Mouse (Mus musculus): ENCODE results near the gene Ano6.

Gene Ano6

DNA sequence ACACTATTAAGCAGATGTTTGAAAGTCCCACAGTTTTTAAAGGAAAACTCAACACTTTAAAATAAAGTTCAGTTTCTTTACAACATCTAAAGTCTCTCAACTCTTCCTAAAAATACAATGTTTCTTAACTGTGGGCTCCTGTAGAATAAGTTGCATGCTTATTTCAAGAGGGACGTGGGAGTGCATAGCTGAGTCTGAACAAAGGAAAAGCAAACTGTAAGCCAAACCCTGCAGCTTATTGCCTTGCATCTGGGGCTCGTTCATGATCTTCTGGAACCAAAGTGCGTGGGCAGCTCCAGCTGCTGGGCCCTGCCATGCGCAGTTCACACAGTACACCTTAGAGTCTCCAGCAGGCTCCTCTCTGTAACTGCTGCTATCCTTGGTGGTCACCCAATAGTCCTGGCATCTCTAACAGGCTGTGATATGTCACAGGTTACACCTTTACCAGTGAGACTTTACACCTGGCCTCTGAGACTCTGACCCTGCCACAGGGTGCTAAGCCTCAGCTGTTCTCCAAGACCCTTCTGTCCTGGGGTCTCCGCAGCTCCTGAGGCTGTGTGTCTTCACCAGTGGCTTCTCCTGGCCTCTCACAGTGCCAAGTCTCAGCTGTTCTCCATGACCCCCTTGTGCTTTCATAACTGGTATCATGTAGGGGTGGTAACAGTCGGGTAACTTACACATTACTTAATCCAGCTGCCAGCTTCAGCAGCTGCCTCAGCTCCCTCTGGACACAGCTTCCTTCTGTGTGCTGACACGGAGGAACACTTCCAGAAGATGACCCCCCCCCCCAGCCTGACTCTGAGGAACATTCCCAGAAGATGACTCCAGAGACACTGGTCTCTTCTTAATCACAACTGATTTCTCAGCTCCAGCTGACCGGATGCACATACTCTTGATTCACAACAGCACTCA, 66.3 kb downstream of the Ano6 start:
- CTCF ChIA-PET = interaction anchor here (0.7 kb wide), 1 partner anchor 100 kb away, joined by 4 read pairs; no protein-coding TSS in a partner anchor

DNA sequence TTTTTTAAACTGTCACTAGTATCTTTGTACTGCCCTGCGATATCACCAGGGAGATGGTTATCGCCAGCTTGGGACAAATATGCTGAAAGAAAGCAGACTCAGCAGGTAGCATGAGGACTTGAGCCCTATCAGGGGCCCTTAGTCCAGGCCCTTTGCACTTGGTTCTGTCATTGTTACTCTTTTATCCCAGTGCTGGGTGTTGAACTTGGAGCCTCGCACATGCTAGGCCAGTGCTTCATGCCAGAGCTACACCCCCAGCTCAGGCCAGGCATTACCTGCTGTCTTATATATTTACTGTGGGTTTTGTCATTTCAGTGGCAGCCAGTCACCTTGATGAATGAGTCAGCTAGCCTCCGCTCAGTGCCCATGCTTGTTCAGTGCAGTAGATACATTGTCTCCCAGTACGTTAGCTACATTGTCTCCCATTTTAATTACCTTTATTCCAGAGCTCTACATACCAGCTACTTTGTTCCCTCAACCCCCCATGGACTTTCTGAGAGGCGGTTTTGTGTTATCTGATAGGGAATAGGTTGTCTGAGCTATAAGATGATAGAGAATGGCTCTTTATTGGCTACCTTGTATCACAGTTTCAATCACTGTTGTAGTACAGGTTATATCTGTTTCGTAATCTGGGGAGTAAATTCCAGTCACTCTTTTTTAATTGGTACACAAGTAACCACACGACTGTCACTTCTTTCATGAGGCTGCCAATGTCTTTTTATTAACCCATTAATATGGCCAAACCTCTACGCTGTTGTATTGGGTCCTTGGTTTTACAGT, 68.4 kb downstream of the Ano6 start:
- CTCF ChIA-PET = no interaction called here

DNA sequence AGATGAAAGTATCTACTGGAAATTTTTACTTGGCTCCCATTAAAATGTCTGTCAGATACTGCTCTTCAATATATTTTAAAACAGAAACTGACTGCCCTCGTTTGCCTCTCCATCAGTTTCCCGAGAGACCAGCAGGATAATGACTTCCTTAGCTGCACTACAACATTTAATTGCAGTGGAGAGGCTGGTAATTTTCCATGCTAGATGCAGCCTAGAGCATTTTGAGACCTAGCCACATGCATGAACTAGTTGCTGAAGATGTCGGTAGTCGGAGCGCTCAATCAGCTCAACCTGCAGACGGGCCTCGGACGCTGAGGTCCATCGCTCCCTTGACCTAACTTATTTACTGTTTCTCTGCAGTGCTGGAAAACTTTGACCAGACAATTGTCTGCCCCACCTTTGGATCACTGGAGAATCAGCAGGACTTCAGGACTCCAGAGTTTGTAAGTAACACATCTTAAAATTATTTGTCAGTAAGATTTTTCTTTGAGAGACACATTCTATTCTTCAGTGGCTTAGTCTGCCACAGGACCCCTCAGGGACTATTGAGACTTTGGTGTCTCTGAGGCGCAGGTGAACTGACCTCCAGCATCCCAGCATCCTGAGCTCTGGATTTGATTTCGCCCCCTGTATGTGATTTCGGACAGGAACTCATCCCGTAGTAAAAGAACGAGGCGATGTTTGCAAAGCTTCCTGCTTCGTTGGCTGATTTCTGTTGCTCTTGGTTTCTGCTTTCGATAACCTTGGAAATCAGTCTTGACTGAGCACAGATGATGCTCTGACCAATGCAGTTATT, 73.4 kb downstream of the Ano6 start:
- CTCF ChIA-PET = no interaction called here

DNA sequence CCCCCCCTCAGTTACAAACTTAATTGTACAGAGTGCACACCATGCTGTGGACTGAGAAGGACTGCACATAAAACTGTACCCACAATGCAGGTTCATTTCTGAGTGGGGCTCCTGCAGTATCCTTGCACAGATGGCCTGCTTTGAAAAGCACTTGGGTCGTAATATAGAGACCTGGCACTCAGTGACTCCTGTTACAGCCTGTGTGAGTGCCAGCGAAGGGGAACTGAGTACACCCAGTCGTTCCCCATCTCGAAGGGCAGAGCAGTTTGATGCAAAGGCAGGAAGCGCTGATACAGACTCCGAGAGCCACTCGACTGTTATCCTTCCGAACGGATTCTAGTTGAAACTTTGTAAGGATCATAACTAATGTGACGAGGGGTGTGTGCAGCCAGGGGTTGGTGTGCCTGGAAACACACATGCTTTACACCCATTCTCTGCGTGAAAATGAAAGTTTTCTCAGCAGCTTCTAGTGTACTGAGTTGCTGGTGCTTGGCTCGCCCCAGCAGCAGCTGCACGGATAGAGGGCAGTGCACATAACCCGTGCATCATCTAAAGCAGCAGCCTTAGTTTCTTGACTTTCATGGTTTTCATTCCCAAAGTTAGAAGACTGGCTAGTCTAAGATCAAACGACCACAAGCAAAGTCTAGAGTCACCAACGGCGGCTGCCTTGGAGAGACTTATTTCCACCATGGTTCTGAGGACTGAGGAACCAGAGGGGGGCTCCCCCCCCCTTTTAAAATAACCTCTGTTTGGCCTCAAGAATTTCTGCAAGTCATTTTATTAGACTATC, 74.9 kb downstream of the Ano6 start:
- CTCF ChIA-PET = no interaction called here

DNA sequence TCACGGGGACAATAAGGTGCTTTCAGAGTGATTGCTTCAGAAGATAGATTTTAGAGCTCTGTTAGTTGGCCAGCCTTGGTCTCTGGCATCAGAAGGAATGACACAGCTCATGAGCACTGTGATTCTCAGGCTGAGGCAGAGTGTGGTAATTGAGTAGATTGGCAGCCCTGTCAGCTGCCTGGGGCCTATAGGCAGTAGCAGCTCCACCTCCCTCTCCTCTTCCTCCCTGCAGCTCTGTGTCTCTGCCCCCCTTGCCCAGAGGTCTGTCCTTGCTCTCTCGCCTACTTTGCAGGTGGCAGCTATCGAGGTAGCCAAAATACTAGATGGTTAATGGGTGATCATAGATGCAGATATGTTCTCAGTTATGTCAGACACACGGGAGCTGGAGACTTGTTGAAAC, 77.5 kb downstream of the Ano6 start:
- CTCF ChIA-PET = no interaction called here

DNA sequence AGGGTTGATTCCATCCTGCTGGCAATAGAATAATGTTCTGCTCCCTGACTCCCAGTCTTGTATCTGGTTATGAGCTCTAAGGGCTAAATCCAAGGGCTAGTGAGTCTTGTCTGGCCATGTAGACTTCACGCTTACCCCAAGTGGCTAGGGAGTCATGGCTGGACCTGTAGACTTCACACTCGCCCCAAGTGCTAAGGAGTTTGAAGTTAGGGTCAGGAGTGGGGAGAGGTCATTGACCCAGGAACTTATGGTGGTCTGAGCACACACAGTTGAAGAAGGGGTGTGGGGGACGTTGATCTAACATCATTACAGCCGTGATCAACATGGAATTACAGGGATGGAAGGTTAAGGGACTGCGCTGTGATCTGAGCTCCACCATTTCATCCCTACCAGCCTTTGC, 79.0 kb downstream of the Ano6 start:
- CTCF ChIA-PET = interaction anchor here (0.6 kb wide), 1 partner anchor 96 kb away, joined by 3 read pairs; no protein-coding TSS in a partner anchor

DNA sequence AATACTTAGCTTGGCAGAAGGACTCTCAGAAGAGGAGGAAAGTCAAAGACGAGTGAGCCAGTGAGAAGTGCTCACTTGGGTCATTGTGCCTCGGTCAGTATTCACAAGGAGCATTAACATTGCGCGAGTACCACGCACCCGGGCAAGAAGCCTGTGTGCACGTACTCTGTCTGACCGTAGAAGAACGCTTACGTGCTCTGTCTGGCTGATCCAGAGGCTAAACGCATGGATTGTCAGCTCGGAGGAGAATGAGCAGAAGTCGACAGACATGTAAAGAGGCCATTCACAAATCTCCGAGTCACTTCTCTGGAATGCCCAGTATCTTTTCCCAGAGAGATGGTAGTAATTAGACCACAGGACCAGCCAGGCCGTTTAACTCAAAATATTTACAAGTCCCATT, 81.0 kb downstream of the Ano6 start:
- CTCF ChIA-PET = no interaction called here

DNA sequence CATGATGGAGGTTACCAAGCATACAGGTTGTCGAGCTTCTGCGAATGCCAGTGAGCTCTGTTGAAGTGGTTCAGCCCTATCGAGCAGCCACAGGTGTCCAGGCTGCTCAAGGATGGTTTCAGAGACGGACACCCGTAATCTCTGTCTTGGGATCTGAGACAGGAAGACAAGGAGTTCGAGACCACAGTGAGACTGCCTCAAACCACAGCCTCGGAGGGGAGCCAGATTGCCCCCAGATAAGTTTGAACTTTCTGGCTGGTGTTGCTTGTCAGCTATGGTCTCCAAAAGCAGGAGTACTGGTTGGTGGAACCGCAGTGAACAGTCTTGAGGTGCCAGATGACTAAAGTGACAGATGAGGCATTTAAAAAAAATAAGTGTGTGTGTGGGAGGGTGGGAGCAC, 81.8 kb downstream of the Ano6 start:
- CTCF ChIA-PET = no interaction called here

DNA sequence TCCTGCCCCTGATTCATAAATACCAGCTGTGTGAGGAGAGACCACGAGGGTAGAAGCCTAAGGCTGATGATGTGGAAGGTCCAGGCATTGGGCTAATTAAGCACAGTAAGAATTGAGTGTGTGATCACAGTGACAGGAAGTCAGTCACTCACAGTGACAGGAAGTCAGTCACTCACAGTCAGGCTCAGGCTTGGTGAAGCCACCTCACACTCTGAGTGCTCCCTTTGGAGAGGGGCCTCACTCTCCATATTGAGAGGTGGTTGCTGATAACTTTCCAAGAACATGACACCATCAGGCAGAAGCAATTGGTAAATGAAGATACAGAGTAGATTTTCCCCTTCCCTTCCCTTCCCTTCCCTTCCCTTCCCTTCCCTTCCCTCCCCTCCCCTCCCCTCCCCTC, 82.6 kb downstream of the Ano6 start:
- CTCF ChIA-PET = no interaction called here

DNA sequence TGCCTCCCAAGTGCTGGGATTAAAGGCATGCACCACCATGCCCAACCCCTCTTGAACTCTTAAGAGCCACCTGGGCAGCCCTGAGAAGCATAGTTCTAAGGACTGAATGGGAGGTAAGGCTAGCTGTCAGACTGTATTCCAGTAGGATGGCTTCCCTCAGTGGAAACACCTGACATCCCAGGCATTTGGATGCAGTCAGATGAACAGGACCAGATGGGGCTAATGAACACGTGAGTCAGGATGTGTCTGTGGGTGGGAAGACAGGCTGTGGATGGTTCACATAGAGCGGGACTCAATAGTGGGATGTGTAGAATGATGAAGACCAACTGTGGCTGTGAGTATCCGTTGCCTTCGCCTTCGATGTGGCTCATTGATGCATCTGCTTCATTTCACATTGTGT, 83.6 kb downstream of the Ano6 start:
- CTCF ChIA-PET = no interaction called here

DNA sequence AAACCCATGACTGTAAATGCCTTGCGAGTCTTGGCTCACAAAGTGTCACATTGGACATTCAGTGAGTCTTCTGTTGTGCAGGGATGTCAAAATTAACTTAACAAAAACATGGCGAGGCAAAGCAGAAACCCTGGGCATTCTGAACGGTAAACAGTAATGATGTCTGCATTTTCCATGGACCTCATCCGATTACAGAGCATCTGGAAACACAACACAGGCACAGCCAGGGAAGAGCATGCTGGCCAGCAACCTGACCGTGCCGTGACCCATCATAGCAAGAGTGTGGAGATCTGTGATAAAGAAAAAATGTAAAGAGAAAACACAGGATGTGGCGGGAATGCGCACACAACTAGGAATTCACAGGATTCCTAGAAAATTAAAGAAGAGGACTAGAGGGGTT, 84.1 kb downstream of the Ano6 start:
- CTCF ChIA-PET = no interaction called here

DNA sequence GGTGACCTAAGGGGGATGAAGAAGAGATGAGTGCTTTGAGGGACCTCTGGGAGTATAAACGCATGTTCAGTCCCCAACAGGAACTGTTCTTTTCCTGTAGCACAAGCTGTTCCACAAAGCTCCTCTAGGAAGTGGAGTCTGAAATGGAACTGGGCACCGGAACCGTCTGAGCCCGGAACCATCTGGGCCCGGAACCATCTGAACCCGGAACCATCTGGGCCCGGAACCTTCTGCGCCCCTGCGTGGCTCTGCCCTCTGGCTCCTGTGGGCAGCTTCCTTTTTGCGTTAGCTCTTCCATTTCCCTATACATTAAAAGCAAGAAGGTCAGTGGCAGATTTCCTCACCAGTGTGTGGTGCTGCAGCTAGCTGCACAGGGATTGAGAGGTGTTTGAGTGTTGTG, 85.3 kb downstream of the Ano6 start:
- CTCF ChIA-PET = no interaction called here

DNA sequence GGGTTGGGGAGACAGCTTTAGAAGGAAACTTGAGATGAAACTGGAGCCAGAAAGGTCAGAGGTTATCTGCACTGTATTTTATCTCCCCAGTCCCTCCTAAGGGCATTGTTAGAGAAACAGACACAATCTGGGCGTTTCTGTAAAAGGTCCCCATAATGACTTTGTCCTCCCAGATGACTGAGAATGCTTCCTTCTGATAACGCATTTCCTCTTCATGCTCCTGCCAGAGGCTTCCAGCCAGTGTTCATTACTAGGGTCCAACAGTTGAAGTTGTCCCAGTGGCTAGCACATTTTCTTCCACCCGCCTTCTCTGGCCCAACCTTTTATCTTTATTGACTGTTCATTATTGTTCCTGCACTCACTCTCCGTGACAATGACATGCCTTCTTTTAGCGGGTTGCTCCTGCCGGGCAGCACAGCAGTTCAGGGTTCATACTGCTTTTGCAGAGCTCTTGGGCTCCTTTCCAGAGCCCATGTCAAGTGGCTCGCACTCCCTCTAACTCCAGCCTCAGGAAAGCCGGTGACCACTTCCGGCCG, 90.0 kb downstream of the Ano6 start:
- CTCF ChIA-PET = no interaction called here

DNA sequence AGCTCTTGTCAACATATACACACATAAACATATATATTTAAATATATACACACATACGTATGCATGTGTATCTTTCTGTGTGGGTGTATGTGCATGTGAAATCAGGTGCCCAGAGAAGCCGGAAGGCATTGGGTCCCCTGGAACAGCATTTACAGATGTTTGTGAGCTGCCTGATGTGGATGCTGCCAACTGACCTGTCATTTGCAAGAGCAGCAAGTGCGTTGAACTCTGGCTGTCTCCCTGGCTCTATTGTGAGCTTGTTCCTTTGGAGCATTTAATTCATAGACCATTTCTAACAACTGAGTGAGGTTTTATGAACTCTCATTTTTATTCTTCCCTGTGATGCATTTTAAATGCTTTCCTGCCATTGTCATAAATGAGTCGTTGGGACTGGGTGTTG, 91.8 kb downstream of the Ano6 start:
- CTCF ChIA-PET = no interaction called here

DNA sequence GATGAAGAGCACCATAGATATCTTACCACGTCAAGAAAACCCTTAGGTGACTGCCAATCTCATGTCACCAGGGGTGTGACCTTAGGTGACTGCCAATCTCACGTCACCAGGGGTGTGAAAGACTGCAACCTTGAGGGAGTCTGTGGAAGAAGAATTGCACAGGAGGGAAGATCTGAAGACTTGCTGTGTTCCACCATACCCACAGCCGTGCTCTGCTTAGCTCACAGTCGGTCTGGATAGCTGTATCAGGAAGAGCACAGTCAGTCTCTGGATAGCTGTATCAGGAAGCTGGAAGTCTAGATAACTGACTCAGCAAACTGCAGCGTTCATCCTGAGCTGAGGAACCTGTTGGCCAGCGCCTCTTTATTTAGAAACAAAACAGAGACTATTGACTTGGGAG, 92.9 kb downstream of the Ano6 start:
- CTCF ChIA-PET = interaction anchor here (0.7 kb wide), 1 partner anchor 658 kb away, joined by 3 read pairs; no protein-coding TSS in a partner anchor

DNA sequence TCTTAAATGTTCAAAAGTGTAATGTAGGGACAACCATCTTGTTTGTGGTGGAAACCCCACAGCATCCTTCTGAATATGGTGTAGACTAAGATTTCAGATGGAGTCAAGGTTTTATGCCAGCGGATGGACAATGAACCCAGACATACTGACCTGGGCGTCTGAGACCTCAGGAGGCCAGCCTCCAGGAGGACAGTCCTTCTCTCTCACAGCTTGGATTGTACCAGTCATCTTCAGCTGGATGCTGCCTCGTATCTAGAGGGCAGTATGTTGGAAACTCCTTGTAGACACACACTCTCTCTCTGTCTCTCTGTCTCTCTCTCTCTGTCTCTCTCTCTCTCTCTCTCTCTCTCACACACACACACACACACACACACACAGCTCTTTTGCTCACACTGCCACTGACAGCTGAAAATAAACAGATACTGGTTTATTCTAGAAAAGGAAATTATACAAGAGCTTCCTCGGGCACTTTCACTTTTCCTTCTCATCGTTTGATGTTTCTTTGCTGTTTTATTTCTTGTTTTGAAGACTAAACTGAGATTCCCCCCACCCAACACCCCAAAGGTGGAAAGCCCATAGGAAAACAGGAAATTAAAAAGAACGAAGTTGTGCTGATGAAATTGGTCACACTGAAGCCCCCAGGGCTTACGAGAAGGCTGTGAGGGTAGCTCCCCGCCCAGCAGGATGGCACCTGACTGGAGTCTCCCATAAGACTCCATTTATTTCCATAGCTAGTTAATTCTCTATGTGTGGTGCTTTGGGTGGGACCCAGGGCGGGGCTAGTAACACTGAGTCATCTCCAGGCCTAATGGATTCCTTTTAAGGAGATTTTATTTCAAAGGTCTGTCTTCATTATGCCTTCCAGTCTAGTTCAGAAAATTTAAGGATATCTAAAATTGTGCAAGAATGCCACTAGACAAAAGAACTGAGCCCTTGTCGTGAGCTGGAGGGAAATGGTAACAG, 94.3 kb downstream of the Ano6 start:
- CTCF ChIA-PET = interaction anchor here (0.7 kb wide), 1 partner anchor 92 kb away, joined by 11 read pairs; no protein-coding TSS in a partner anchor

DNA sequence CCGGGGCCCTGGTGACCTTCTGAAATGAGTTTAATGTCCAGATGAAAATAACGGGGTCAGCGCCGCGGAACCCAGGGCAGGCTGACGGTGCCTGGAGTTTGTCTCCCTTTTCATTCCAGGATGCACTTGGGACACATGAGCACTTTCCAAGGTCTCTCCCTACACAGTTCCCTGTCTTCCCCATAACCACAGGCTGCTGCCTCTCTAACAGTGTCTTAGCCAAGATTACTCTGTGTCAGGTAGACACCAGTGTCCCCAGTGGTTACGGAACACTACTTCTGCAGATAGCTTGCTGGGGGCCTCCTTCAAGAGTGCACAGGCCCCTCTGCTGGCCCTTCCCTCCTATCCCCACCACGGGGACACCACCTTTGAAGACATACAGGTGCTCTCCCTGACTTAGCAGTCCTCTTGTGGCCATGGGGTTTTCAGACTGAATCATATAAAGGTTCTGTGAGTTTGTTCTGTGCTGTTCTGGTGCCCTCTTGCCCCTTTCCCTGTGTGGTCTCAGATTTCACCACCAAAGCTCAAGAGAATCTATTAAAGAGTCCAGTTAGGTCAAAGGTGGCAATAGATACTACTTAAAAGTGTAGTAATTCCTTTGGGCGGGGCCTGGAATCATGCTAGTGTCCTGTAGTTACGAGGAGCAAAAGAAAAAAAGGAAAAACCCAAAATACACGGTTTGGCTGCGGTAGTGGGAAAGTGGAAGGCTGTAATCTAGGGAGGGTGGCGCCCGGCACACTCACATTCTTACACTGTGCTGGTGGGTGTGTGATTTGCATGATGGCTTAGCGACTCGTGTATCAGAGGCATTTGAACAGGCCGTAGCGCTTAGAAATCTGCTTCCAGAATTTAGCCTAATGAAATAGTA, 95.5 kb downstream of the Ano6 start:
- CTCF ChIA-PET = no interaction called here

DNA sequence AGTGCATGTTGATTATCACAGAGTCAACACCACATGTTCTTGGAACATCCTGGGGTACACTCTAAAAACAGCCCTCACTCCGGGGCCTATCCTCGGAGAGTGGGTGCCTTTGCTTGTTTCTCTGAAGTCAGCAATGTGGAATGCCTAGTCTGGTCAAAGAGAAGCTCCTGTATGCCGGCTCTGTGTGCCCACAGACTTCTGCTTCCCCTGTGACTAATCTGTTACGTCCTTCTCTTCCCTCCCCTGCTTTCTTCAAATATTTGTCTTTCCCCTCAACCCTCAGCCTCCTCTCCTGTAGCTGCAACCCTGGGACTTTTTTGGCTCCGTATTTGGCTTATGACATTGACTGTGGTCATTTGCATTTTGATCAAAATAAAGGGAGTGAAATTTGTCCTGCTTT, 96.7 kb downstream of the Ano6 start:
- CTCF ChIA-PET = no interaction called here

DNA sequence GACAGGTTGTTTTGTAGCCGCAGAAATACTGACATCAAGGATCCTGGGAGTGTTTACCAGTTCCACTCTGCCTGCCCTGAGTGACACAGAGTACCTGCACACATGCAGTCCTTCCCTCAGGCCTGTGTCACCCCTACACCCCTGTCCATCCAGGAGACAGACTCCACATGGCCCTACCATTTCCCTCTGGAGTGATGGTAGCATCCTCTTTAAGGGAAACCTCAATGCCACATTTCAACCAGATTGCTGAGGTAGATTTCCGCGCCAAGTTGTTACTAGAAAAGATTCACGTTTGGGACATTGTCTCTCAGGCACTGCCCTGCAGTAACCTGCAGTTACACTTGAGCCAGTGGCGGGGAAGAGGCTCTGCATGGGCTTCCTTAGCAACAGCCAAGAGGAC, 97.9 kb downstream of the Ano6 start:
- CTCF ChIA-PET = no interaction called here
